Mouse (Mus musculus): ENCODE data around the gene Gm21209. TPM values are rescaled to one million over a fixed set of nuclear protein-coding genes. Genes with fewer than 3 reads are reported as not detected.
"Not testable (repeated sequence)": the region's sequence is repeated elsewhere in the genome, so short reads cannot be mapped to it uniquely, and the experiment has no call there.

Gene Gm21209
- not detected in 2 replicates for polyA plus RNA-seq (2012; ENCODE audit: insufficient read depth, insufficient read length, low replicate concordance, missing spikeins)

DNA sequence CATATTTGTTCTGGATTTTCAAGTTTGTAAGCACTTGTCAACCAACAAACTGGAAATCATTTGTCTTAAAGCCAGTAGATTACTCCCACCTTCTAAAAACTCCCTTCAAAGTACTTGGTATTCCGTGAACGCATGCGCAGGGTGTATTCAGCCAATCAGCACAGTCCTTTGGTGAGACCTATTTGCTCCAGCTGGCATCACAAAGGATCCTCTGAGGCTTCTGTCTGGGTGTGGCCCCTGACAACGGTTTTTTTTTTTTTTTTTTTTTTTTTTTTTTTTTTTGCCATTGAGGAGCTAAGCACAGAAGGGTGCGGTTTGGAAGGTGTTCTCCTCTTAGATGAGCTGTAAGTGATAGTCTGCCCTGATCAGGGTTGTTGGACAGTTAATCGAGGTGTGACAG, at the start of gene Gm21209:
Gm21209 (plus strand) TSS at position 301 of the 400 bp plus-strand sequence.
- not testable (repeated sequence) for H3K4me3 ChIP-seq (ENCODE audit: insufficient read depth, low read depth, low read length); H3K4me1 ChIP-seq (ENCODE audit: control insufficient read depth, insufficient read depth, low read length); H3K27ac ChIP-seq (ENCODE audit: insufficient read depth, low read depth, low read length)
- WGBS: no CpG with 5 or more reads among the region's 6 CpGs

Measured in olfactory bulb, adult 2 months (tissue).